Mouse (Mus musculus): ENCODE measurements at regions not wholly inside any gene's neighbourhood (a gene's known extent, or its start where the extent isn't known, plus 50 kb on each side); places are given as distances from the start of the nearest gene placed in this dataset.

DNA sequence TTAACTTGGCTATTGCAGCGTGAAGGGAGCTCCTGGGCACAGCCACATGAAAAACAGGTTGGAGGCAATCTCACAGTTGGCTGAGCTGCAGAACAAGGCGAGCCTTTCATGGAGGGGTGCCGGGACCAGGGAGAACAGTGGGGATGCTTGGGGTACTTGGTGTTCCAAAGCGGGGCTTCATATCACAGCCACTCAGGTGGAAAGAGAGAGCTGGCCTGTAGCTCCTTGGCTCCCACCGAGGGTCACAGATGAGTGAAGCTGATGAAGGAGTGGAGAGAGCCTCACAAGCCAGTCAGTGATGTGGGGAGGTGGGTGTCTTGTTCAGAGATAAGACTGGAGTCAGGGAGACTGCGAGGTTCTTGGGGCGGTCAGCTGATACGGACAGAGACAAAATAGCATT is 241.2 kb downstream of the Wdr11 start:
- TF ChIP-seq CTCF (IDR thresholded peaks at IDR 0.05; ENCODE audit: low read depth, low read length), result no peak
- TF ChIP-seq GATA1 (IDR thresholded peaks at IDR 0.05; ENCODE audit: borderline replicate concordance, low read length), result no peak
- no peak for TF ChIP-seq TAL1 (conservative IDR thresholded peaks at IDR 0.05; ENCODE audit: low read depth, low read length)
- no peak for TF ChIP-seq POLR2AphosphoS5 (IDR thresholded peaks at IDR 0.05; ENCODE audit: insufficient replicate concordance, low read depth, low read length)
- TF ChIP-seq GATA2 (IDR thresholded peaks at IDR 0.05; ENCODE audit: borderline replicate concordance, low read depth, low read length), result no peak

All from G1E (cell line).